Mouse (Mus musculus) megakaryocyte, adult 5-6 weeks (primary cell): ENCODE data around the gene Paqr7. TPM values are rescaled to one million over a fixed set of nuclear protein-coding genes. Genes with fewer than 3 reads are reported as not detected.

Experiments used
- ATAC-seq: 2 replicates; pipeline ENCODE4 v1.8.0; 2016; ENCODE audit warnings: mild to moderate bottlenecking, inconsistent platforms; ENCODE audit not compliant: poor library complexity, severe bottlenecking
- total RNA-seq, 2 experiments: library from RNA; stranded (forward) in 1 of 2; stranded (reverse) in 1 of 2; fragments of 153-499, 151-499 nt in 1 of 2; fragments of 221-1000, 200-1000 nt in 1 of 2; gene quantifications; 2 replicates each; pipeline versions ENCODE4 v1.2.3 to v1.2.4; 2015 to 2017

Gene Paqr7
- total RNA-seq, 2 experiments from 2014 or later: 10.7 to 17.6 TPM

DNA sequence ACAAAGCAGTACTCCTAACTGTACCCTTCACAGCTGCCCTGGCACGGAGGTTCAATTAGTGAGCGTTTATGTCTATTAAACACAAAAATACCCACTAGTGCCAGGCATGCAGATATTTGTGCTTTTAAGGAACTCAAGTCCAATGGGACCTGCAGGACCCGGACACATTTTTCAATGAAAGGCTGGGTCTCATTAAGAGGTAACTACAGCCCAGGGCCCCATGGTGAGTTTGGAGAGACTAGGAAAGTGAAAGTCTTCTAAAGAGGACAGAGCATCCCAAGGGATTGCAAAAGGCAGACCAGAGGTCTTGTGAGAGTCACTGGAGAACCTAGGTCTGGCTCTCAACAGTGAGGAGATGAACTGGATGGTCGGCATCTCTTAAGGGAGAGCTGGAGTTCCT, 36.9 kb downstream of the Paqr7 start:
- ATAC-seq: no peak

DNA sequence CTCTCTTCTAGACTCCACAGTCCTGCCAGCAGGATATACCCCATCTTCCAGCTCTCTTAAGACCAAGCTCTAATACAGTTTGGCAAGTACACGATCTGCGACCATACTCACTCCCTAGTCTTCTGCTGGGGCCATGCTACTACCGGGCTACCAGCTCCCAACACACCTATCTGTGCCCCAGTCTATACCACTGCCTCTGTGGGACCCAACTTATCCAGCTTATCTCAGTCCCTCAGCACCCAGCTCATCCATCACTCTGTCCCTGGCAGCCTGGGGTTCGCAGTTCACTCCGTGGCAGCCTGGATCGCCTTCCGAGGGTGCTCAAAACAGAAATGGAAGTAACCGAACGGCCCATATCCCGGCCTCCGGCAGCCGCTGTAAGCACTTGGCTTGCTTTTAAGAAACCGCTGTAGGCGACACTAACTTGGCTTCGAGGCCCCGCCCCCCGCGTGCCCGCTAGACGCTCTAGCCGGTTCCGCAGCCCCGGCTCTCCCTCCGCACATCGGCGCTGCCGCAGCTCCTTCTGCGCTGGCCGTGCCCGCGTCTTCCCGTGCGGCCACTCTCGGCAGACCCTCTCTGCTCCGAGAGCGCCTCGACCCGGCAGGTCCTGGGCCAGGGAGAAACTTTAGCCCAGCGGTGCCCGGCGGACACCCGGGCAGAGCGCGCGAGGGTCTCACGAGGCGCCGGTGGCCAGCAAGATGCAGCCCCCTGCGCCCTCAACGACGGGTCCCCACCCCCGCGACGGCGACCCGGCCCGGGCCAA, 37.8 kb downstream of the Paqr7 start:
- ATAC-seq: peak; percentile 56

DNA sequence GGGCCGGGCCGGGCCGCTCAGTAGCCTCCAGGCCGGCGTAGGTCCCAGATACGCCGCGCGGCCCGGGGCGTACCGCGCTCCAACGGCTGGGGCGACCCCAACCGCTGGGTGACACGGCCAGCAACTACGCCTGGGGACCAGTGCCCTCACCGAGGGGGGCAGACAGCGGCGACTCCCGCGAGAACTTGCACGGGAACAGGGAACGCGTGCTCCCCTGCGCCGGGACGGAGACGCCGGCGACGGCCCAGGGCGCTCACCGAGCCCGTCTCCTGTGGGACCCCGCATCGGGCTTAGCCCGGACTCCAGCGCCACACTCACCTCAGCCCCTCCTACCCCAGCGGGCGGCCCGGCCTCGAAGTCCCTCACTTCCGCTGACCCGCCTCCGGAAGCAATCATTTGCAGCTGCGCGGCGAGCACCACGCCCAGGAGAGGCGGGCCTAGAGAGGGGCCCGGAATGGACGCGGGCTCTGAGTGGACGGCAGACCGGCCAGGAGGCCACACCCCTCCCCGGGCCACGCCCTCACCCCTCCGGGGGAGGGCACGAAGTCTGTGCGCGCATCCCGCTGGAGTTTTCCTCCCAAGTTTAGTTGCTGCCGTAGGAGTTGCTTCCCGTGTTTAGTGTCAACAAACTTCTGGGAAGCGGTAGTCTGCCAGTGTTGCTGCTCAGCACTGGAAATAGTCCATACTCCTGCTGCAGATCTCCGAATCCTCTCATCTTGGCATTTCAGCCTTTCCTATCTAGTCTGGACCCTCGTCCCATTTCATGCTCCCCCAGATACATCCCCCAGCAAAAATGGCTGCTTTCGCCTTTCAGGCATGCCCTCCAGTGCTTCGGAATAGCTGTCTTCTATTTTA, 38.7 kb downstream of the Paqr7 start, which contains the start of gene Mtfr1l:
Gene Mtfr1l, minus strand, starts transcription at position 456 of the 855 bp plus-strand sequence.
- peak; percentile 97 for ATAC-seq

GRCm38 (mm10) chr4:134535787-134536151, 39.3 kb downstream of the Paqr7 start:
- no peak for ATAC-seq

DNA sequence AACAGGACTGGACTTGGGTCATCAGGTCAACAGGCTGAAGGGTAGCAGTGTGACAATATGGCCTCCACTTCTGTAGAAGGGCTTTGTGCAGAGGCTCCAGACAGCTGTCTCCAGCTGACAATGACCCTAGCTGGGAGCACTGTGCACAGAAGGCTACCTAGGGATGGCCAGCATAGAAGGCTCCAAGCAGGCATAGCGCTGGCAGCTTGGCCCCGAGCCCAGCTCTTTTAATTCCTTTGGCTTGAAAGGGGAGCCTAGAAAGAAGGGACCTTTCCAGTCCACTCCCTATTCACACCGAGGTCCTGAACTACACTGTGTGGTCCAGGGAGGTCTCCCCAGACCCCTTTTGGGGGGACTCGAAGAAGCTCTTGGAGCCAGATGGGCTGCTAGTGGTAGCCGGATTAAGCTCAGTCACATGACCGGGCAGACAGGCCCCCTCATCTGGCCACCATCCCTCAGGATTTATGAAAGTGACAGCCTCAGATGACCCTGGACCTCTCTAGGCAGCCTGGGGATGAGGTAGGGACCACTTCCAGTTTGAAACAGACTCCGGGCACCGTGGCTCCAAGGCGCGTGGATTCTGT, 42.6 kb downstream of the Paqr7 start:
- ATAC-seq: no peak

GRCm38 (mm10) chr4:134542726-134543125, 46.2 kb downstream of the Paqr7 start:
- ATAC-seq: no peak

GRCm38 (mm10) chr4:134543261-134543660, 46.8 kb downstream of the Paqr7 start:
- ATAC-seq: peak; percentile 56

DNA sequence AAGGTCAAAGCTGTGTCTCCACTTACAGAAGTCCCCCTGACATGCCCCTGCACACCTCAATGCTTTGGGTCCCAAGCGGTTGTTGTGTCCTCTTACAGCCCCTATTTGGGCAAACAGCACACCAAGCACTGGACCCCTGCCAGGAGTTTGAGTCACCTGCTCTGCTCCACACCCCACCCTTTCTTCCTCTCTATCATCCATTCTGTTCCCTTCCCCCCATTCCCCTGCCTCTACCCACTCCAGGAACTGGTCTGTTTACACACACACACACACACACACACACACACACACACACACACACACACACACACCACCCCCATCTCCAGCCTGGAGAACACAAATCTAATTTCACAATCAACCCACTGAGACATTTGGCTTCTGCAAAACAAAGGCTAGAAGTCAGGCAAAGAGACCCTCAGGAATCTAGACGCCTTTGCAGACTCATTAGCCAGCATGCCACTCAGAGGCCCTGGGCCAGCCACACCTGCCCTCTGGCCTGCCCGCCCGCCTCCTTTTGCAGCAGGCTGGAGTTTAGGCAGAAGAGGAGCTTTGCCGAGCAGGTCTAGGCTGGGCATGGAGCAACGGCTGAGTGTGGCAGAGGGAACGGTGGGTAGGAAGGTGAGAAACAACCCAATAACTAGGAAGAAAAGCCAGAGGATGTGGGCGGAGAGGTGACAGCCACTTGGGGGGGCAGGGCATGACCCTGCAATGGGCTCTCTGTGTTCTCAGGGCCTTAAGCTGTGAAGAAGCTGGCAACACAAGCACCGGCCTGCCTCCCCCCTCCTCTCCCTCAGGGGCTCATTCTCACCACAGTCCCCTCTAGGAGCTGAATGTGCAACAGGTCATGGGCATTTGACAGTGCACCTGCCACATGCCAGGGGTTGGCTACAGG, 50.6 kb downstream of the Paqr7 start:
- peak; percentile 33 for ATAC-seq

DNA sequence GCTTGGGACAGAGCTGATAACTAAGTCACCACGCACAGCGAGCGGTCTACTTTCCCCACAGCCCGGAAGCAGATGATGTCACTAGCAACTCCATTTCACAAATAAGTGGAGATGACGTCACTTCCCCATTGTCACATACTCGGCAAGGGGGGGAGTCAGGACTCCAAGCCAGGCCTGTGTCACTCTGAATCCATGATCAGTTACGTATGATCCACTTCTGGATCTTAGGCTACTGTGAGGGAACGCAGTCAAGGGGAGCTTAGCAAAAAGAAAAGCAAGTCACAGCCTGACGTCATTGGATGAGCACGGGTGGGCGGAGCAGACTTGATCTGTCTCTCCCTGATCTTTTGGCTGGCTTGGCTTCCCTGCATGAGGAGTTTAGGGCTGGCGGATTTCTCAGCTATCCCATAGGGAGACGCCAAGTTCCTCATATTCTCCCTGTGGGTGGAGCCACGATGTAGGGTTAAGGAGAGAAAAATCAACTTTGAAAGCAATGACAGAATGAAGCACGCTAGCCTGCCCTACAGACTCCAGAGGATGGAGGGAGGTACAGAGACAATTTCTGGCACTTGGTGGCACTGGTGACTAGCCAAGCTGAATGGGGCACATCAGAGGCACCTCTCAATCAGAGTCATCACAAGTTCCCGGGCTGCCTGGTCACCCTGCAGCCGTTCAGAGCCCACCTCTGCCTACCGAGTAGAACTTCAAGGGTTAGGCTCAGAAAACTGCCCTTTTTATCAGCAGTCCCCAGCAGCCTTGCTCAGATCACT, 51.9 kb downstream of the Paqr7 start:
- ATAC-seq: peak; percentile 78

DNA sequence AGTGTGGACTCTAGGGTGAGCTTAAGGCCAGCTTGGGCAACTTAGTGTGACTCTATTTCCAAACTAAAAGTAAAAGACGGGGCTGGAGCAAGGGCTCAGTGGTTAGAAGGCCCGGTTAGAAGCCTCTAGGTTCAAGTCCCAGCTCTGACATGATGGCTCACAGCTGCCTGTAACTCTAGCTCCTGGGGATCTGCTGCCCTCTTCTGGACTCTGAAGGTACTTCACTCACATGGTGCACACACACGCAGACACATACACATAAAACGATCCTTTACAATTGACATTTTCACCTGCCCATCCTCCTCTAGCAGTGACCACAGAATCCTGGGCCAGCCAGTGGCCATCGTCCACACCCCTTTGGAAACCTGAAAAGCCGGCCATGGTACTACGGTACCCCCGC, 53.4 kb downstream of the Paqr7 start:
- no peak for ATAC-seq

DNA sequence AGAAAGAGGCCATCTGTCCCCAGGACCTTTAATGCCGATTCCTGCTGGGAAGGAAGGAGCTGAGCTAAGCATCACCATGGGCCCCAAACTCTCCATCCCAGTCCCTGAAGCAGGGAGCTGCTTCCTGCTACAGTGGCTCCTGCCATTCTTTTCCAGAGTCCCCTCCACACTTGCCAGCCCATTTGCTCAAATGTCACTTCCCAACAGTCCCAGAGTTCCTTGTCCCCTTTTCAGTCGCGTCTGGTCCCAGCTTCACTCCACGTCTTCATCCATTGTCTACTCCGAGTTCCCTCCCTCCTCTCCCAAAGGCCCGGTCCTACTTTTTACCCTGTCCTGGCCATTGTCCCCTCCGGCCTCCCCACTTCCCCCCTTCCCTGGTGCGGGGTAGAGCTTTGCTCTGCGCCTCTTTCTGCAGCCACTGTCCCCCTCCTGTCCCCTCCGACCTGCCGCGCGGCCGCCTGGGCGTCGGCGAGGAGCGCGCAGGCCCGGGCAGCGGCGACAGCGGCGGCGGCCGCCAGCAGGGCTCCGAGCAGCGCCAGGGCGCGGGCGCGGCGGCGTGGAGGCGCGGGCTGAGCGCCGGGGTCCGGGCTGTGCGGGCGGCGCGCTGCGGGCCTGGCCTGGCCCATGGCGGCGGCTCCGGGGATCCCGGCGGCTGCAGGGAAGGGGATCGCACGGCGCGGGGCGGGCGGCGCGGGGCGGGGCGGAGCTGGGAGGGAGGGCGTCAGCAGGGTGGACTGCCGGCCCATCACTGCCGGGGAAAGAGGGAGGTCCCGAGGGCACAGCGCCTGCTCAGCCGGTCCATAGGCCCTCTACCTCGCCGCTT, 55.2 kb downstream of the Paqr7 start, which contains the start of gene Selenon:
Gene Selenon, minus strand, starts transcription at position 673 of the 823 bp plus-strand sequence.
- ATAC-seq: peak; percentile 20

- no peak for ATAC-seq
These were observed 57.1 kb downstream of the Paqr7 start for GRCm38 (mm10) chr4:134553631-134554030.

GRCm38 (mm10) chr4:134555956-134556580, 59.6 kb downstream of the Paqr7 start:
- no peak for ATAC-seq

DNA sequence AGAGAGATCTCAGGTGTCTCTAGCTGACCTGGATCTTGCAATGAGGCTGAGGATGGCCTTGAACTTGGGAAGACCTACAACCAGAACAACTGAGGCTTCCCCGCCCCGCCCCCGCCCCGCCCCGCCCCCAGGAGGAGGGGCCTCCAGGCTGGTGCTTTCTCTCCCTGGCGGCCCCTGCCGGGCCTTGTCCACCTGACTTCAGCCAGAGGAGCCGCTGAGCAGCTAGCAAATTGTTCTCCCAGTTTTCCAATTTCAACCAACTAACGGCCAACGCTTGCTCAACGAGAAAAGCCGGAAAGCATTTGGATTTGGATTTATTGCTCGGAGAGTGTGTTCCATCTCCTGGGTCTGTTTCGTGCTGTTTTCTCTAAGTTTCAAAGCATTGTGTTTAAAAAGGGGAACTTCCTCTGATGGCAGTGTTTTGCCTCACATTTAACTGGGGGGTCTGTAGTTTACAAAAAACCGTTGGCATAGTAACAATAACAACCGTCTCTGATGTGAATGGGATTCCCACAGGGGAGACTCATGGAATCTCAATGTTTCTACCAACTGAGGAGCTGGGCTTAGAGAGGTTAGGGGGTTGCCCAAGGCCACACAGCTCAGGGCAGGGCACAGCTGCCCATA, 61.2 kb downstream of the Paqr7 start:
- peak; percentile 66 for ATAC-seq

DNA sequence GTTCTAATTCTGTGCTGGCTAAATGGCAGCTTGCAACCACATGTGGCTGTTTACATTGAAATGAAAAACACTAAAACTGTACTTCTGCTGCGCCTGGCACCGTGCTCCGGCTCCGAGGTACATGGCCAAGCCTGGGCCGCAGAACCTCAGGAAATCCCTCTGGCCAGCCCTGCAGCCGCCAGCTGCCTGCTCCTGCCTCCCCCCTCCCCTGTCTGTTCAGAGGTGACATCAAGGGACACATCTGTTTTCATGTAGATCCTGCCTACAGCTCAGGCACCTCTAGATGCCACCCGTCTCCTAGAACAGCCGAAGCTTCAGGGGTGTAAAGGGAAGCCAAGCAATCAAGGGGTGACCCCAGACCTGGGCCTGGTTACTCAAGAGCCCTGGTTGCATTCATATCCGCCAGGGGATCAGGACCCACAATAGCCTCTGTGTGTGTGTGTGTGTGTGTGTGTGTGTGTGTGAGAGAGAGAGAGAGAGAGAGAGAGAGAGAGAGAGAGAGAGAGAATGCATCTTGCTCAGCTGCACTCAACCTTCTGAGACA, 62.1 kb downstream of the Paqr7 start:
- ATAC-seq: peak; percentile 56

- 0 out of 2 replicates have a peak, but pooled peaks have one; percentile 19 for ATAC-seq
These were observed 62.7 kb downstream of the Paqr7 start for GRCm38 (mm10) chr4:134559154-134559553.
